Mouse (Mus musculus): ENCODE measurements at regions not wholly inside any gene's neighbourhood (a gene's known extent, or its start where the extent isn't known, plus 50 kb on each side); places are given as distances from the start of the nearest gene placed in this dataset.

DNA sequence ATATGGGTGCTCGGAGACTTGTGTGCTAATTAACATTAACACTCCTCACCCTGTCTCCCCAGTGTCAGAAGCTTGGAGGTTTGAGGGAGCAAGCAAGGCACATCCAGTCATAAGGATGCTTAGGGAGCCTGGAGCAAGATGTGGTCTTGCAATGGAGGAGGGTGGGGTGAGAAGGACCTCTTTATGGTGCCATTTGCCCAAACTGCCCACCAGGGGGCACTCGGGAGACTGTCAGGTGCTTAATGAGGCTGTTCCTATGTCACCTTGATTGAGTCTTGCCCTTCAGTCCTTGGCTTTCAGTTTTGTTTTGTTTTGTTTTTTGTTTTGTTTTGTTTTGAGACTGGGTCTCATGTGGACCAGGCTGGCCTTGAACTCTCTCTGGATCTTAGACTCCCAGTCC is 138.3 kb upstream of the Sdk2 start:
- DNase-seq = peak; percentile 73

GRCm38 (mm10) chr11:114203416-114203815 is 136.6 kb upstream of the Sdk2 start:
- DNase-seq = no peak

DNA sequence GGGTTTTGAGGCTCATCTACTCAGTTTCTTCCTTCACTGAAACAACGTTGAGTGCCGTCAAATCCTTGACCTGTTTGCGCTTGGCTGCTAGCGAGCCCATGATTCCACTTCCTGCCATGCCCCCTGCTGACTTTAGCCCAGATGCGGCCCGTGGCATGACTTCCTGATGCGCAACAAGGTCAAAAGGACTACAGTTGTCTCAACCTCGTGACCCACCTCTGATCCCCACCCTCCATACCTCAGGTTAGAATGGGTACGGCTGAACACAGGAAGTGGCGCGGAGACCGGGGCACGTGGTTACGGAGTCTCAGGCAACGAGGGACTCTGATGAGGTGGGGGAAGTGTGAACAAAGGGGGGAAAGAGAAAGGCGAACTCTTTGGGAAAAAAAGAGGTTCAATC is 135.6 kb upstream of the Sdk2 start:
- DNase-seq = no peak

- no peak for DNase-seq
These were observed 132.3 kb upstream of the Sdk2 start for GRCm38 (mm10) chr11:114199081-114199586.

- peak; percentile 95 for DNase-seq
These were observed 131.6 kb upstream of the Sdk2 start for GRCm38 (mm10) chr11:114198317-114199032.

- no peak for DNase-seq
These were observed 128.4 kb upstream of the Sdk2 start for GRCm38 (mm10) chr11:114195291-114195690.

DNA sequence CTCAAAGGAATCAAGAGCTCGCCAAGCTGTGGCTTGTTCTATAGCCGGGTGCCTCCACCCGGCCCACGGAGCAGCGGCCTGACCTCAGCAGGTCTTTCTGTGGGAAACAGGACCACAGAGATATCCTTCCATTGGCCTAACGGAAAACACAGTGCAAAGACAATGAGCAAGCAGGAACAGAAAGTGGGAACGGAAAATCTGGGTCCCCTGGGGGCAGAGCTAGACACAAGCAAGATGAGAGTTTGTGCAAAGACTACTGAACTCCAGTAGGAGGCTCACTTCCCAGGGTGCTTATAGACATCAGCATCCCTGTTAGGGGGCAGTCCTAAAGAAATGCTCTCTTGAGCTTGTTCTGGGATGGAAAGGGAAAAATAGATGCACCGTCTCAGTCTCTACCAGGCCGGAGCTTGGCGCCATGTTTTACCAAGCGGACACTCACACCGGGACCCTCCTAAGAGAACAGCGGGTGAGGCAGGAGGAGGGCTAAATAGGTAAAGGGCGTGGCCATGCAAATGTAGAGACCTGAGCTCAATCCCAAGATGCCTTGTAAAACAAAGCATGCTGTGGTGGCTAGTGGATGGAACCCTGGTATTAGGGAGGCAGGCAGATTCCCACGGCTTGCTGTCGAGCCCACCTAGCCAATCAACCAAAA is 127.3 kb upstream of the Sdk2 start:
- DNase-seq = no peak

GRCm38 (mm10) chr11:114193018-114193417 is 126.2 kb upstream of the Sdk2 start:
- no peak for DNase-seq

DNA sequence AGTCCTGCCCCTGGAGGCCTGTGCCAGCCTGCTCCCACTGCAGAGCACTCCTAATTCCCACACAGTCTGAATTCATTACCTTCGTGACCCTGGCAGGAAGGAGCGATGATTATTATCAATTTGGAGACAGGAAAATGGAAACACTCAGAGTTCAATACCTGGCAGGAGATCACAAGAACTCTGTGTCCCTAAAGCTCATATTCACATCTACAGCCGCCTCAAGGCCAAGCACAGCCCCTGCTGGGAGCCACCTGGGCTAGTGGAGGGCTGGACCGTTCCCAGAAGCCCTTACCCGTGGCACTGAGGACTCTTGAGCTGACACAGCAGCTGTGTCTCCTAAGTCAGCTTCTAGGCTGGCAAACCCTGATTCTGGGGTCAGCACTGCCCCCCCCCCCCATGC is 124.8 kb upstream of the Sdk2 start:
- DNase-seq = no peak

DNA sequence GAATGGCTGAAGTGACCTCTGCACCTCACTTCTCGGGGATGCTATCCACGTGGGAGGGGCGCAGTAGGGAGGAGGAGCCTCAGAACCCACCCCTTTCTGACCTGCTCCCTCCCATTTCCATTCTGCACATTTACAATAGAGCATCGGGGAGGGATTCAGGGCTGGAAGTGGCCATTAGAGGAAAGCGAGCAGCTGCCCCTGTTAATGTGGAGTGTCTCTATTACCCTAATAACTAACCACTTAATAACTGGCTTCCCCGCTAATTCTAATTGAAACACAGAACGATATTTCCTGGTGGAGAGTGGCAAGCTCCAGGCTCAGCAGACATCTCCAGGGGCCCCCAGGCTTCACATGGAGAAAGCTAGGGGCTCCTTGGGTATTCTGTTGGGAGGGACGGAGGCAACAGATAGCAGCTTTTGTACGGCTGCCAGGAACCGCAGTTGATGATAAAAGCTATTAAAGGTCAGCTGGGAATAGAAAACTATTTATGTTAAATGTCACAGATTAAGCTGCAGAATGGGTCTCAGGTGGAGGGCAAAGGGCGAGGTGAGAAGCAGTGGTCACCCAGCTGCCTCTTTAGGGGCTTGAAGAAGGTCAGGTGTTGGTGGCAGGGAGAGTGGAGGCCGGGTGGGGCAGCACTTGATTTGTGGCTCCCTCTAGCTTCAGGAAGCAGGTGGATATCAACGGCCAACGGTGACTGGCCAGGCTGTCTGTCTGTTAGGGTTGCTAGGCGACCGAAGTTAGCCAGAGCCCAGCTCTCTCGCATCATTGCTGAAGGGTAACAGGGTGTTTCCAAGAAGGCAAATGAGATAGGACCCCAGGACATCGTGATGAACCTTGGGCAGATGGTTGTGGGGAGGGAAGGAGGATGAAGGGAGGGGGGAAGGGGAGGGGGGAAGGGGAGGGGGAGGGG is 118.4 kb upstream of the Sdk2 start:
- DNase-seq = peak; percentile 83

GRCm38 (mm10) chr11:114184431-114184830 is 117.6 kb upstream of the Sdk2 start:
- DNase-seq = no peak

DNA sequence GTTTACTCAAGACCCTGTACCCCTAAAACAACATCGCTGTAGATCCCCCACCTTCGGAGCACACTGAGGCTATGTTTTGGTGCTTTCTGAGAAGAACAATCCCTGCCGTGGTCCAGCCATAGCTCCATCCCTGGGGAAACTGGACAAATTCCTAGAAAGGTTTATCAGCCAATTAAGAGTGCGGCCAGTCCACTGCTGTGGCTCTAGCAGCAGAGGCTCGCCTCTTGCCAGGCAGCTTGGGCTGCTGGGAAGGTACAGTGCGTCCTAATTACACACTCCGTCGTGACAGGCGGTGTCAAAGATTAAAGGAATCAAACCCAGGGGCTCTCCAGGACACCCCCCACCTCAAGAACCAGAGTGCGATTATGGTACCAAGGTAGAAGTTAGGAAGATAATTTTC is 116.4 kb upstream of the Sdk2 start:
- no peak for DNase-seq

- DNase-seq = peak; percentile 40
These were observed 112.1 kb upstream of the Sdk2 start for GRCm38 (mm10) chr11:114178746-114179472.

DNA sequence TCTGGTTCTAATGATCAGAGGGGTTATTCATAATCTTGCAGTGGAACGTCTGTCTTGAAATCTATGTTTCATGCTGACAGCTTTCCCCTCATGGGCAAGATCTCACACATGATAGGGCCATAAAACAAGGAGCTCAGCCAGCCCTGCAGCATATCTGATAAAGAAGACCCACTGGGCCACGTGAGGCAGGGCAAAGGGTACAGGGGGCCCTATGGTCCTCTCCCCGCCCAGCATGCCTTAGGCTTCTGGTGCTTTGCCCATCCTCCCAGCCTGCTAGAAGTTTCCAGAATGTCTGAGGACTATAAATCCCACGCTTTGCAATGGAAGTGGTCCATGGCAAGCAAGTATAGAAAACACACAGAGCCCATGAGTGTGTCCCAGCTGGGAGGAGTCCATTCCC is 110.9 kb upstream of the Sdk2 start:
- DNase-seq = no peak

DNA sequence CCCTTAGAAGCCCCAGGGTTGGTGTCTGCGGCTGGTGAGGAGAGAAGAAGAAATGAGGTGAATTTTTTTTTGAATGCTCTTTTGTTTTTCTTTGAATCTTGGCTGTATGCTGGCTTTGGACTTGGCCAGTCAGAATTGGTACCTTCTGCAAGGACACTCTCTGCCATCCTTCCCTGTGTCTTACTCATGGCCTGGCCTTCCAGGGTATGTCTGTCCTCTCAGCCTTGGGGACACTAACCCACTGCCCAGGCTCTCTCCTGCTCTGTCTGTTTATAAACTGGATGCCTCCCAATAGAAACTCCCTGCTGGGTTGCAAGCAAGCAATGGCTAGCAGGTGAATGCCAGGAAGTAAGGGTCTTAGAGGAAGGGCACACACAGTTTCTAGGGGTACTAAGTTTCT is 110.4 kb upstream of the Sdk2 start:
- DNase-seq = peak; percentile 56

DNA sequence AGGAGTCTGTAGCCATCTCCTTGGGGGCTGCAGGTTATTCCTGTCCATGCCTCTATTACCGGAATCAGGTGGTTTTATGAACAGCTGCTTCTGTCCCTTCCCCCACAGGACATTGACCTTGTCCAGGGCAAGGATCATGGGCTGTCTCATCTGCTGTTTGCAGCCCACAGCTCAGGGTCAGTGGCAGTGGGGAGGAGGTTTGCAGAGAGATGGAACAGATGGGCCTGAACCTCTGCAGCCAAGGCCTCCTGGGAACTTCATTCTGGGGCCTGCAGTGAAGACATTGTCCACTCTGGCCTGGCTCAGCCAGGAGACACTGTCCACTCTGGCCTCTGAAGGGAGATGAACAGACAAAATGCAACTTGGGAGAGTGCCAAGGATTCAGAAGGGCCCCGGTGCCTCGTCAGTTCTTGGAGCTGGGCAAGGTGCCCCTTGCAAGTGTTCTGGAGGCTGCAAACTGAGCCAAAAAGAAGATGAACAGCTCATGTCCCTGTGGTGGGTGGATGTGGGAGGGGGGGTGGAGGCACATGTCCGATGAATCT is 109.9 kb upstream of the Sdk2 start:
- DNase-seq = peak; percentile 68

DNA sequence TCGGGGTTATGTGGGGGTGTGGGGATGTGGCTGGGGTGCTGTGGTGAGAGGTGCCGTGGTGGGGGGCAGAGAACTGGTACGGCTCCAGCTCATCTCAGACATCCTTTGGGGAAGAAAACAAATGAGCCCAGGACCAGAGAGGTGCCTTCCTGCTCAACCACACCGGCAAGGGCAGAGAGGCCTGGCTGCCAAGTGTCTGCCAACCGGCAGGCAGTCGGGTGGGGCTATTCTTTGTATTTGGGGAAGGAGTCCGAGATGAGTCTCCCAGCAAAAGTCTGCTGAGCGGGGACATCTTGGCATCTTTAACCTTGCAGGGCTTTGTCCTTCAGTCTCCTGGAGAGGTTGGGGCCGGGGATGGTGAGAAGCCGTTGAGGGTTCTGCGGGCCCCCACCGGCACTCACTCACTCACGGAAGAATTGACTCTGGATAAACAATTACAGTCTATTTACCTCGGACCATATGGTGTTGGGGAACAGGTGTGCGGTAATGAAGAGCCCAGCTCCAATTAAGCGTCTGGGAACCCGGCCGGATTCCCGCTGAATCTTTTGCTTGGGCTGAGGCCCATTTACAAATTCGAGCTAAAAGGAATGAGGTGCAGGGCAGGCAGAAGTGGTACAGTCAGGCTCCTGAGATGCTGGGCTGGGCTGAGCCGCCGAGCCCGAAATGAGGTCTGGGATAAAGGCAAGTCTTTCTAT is 108.7 kb upstream of the Sdk2 start:
- no peak for DNase-seq

DNA sequence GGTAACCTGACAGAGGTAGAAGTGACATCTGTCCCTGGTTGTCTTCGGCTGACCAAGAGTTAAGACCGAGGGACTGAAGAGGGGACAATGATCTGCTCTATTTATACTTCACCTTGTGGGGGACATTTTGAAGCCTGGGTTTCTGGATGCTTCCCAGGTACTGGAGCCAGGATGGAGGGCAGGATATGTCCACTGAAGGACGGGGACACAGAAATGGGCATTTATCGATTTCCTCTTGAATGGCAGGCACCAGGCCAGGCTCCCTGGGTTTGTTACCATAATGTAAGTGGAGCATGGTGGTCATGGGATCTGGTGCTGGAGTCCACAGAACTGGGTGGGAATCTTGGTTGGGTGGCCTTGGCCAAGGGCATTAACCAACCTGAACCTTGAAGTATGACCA is 108.0 kb upstream of the Sdk2 start:
- no peak for DNase-seq

DNA sequence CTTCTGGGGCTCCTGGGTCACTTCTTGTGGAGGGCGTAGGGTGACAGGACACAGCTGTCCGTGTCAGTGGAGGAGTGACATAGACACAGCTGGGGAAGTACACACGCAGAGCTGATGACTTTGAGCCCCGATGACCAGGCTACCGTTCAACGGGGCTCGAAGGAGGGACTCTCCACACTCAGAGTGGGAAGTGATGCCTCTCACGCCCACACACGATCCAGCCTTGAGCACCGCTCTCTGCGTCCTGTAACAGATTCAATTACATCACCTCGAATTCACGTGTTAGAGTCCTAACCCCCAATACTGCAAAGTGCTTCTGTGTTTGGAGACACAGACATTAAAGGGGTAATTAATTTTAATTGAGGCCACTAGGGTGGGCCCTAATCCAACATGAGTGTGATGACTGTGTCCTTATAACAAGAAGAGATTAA is 101.4 kb upstream of the Sdk2 start:
- no peak for DNase-seq

DNA sequence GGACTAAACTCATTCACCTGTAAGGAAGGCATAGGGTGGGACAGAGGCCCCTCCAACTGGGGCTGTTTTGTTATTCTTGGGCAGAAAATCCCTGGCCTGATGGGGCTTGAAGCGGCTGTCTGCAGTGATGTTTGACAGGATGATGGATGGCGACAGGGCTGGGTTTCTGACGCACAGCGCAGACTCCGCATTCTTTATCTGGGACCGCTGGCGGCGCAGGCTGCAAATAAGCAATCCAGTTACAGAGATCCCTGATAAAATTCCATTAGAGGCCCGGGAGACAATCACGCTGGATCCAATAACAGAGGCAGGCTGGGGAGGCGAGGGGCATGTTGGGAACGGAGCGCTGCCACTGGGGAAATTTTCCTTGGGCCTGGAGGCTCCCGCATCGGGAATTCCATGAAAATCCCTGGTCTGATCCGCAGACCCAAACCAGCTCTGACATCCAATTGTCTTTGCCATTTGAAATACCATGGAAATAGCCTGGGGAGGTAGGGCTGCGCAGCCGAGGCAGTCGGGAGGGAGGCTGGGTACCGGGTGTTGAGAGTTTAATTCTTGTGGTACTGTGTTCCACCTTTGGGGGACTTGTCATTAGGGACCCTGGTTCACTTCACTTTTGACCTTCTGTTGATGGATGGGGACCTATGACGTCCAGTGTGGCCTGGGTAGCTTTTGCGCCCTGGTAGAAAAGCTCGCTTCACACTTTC is 99.0 kb upstream of the Sdk2 start:
- DNase-seq = no peak

GRCm38 (mm10) chr11:114152716-114153115 is 85.9 kb upstream of the Sdk2 start:
- peak; percentile 66 for DNase-seq

Data from adrenal gland, postnatal 14 days (tissue).